Mouse (Mus musculus): ENCODE results near the gene Lrrc4. TPM values are rescaled to one million over a fixed set of nuclear protein-coding genes. Genes with fewer than 3 reads are reported as not detected.

Lrrc4 gene
- polyA plus RNA-seq, 2 experiments, result 0.61 to 0.99 TPM

DNA sequence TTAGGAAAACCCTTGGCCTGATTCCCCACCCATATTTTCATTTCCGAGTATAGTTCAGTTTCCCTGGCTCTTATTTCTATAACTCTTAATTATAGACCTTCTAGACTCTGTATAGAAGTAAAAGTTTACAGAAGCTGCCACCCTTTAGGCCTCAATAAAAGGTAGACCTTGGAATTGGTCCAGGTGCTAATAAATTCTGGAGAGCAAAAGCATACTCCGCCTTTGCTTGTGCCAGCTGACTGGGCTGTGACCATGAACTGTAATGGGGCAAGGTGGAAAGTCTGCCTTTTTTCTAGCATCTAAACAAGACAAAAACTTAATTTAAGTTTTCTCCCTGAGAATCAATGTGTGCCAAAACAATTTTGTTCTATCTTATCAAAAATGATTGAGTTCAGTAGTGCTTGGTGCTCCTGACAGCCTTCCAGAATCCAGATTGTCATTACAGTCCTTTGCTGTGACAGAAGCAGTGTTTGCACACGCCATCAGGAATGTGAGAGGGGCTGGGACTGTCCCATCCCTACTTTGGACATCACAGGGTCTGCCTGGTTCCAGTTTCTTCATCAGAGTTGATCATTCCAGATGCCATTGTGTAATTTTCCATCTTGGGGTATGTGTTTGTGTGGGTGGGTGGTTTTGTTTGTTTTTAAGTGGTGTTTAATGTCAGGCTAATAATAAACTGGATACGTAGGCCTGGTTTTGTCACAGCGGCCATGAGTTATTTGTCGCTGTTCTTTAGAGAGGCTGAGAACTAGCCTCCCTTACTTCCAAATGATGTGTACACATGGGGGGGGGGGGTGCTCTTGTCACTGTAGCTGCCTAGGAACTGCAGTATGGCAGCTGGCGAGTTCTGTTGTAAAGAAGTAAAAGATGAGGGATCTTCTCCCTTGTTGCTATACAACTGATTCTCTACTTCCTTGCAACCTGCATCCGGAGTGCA lies 149.8 kb downstream of the Lrrc4 start:
- 66% methylated on average over 8 of the region's 8 CpGs for WGBS
- no peaks in the 10 kb centered on the region for H3K4me1 ChIP-seq (ENCODE audit: control insufficient read depth, insufficient read depth, low read length)
- H3K27me3 ChIP-seq (ENCODE audit: control insufficient read depth, insufficient read depth, low read length), result no peaks in the 10 kb centered on the region
- TF ChIP-seq POLR2A (IDR thresholded peaks at IDR 0.05; ENCODE audit: borderline replicate concordance, extremely low read depth, insufficient read depth, insufficient read length), result no peak
- DNase-seq (ENCODE audit: low spot score), result peak; percentile 19
- no peak overlapping the region for H3K27ac ChIP-seq (replicated peaks; ENCODE audit: low read depth, low read length)
- H3K4me3 ChIP-seq (replicated peaks; ENCODE audit: low read length), result no peak overlapping the region
- no peak overlapping the region for H3K4me2 ChIP-seq (replicated peaks; ENCODE audit: low read depth, low read length, severe bottlenecking)
- H3K9me3 ChIP-seq (ENCODE audit: control insufficient read depth, low read length), result no peaks in the 10 kb centered on the region
- ATAC-seq (ENCODE audit: low FRiP score, low read depth), result no peak
- H3K9ac ChIP-seq (ENCODE audit: low read depth, low read length, severe bottlenecking), result no peak overlapping the region
- H3K36me3 ChIP-seq (ENCODE audit: control insufficient read depth, insufficient read depth, low read length), result peaks cover 3% of the 10 kb centered on the region; the same call in 1 of the 2 replicates

DNA sequence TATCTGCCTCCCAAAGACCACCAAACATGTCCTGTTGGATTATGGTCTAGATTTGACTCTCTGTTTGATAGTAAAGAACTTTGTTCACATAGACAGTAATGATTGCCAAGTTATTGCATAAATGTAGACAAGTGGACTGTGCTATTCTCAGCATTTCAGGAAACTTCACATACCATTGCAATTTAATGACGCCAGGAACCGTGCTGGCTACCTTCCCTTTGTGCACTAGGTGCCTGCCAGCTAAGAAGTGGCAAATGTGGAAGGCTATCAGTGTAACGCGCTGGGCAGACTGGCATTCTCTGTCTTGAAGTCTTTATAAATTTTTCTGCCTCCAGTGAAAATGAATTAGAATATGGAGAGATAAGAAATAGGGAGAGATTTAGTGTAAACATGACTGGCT lies 151.0 kb downstream of the Lrrc4 start:
- Histone ChIP-seq H3K9me3 (ENCODE audit: control insufficient read depth, low read length) (no peaks in the 10 kb centered on the region), H3K27ac (replicated peaks; ENCODE audit: low read depth, low read length) (no peak overlapping the region), H3K27me3 (ENCODE audit: control insufficient read depth, insufficient read depth, low read length) (no peaks in the 10 kb centered on the region), H3K4me3 (replicated peaks; ENCODE audit: low read length) (no peak overlapping the region), H3K36me3 (ENCODE audit: control insufficient read depth, insufficient read depth, low read length) (peaks cover 3% of the 10 kb centered on the region; the same call in 1 of the 2 replicates), H3K4me1 (ENCODE audit: control insufficient read depth, insufficient read depth, low read length) (no peaks in the 10 kb centered on the region), H3K9ac (ENCODE audit: low read depth, low read length, severe bottlenecking) (no peak overlapping the region), H3K4me2 (replicated peaks; ENCODE audit: low read depth, low read length, severe bottlenecking) (no peak overlapping the region)
- ATAC-seq (ENCODE audit: low FRiP score, low read depth) (no peak), DNase-seq (ENCODE audit: low spot score) (no peak)
- 67% methylated on average over 4 of the region's 4 CpGs for WGBS
- no peak for TF ChIP-seq POLR2A (IDR thresholded peaks at IDR 0.05; ENCODE audit: borderline replicate concordance, extremely low read depth, insufficient read depth, insufficient read length)

DNA sequence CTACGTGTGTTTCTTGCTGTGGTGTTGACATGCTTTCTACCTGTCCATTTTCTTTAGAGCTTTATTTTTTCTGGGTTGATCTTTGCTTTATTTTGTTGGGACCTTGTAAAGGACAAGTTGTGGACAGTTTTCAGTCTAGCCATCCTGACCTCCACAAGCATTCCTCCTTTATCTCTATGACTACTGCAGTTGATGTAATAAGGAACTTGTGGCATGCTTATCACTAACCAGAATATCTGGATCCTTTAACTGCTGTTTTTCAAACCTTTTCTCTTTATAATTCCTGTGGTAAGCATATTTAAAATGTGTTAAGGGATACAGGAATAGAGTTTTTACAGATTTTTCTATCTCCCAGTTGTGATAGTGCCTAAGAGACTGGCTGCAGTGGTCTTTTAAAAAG lies 152.7 kb downstream of the Lrrc4 start:
- Histone ChIP-seq H3K27ac (replicated peaks; ENCODE audit: low read depth, low read length) (no peak overlapping the region), H3K4me2 (replicated peaks; ENCODE audit: low read depth, low read length, severe bottlenecking) (no peak overlapping the region), H3K9me3 (ENCODE audit: control insufficient read depth, low read length) (no peaks in the 10 kb centered on the region), H3K9ac (ENCODE audit: low read depth, low read length, severe bottlenecking) (no peak overlapping the region), H3K36me3 (ENCODE audit: control insufficient read depth, insufficient read depth, low read length) (peaks cover 3% of the 10 kb centered on the region; the same call in 1 of the 2 replicates), H3K4me3 (replicated peaks; ENCODE audit: low read length) (no peak overlapping the region), H3K27me3 (ENCODE audit: control insufficient read depth, insufficient read depth, low read length) (no peaks in the 10 kb centered on the region), H3K4me1 (ENCODE audit: control insufficient read depth, insufficient read depth, low read length) (no peaks in the 10 kb centered on the region)
- no peak for ATAC-seq (ENCODE audit: low FRiP score, low read depth)
- no peak for DNase-seq (ENCODE audit: low spot score)
- 93% methylated on average over 1 of the region's 1 CpGs for WGBS
- no peak for TF ChIP-seq POLR2A (IDR thresholded peaks at IDR 0.05; ENCODE audit: borderline replicate concordance, extremely low read depth, insufficient read depth, insufficient read length)

DNA sequence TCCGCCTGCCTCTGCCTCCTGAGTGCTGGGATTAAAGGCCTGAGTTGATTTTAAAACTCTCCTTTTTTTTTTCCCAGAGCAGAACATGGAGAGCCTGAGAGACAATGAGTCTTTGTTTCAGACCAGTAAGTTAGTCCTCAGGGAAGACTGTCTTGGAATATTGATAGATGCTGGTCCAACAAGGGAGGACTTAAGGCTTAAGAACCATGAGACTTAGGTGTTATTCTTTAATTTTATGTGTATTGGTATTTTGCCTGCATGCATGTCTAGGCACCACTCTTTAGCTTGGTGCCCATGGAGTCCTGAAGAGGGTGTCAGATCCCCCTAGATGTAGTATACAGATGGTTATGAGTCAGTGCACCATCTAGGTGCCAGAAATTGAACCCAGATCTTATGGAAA lies 156.9 kb downstream of the Lrrc4 start:
- TF ChIP-seq POLR2A (IDR thresholded peaks at IDR 0.05; ENCODE audit: borderline replicate concordance, extremely low read depth, insufficient read depth, insufficient read length), result no peak
- ATAC-seq (ENCODE audit: low FRiP score, low read depth) (no peak), DNase-seq (ENCODE audit: low spot score) (no peak)
- no peaks in the 10 kb centered on the region for H3K27me3 ChIP-seq (ENCODE audit: control insufficient read depth, insufficient read depth, low read length)
- H3K4me2 ChIP-seq (replicated peaks; ENCODE audit: low read depth, low read length, severe bottlenecking), result no peak overlapping the region
- H3K9ac ChIP-seq (ENCODE audit: low read depth, low read length, severe bottlenecking), result no peak overlapping the region
- H3K36me3 ChIP-seq (ENCODE audit: control insufficient read depth, insufficient read depth, low read length), result peaks cover 3% of the 10 kb centered on the region; the same call in 1 of the 2 replicates
- no peaks in the 10 kb centered on the region for H3K9me3 ChIP-seq (ENCODE audit: control insufficient read depth, low read length)
- H3K4me1 ChIP-seq (ENCODE audit: control insufficient read depth, insufficient read depth, low read length), result no peaks in the 10 kb centered on the region
- WGBS, result 97% methylated on average over 1 of the region's 1 CpGs
- H3K27ac ChIP-seq (replicated peaks; ENCODE audit: low read depth, low read length), result no peak overlapping the region
- no peak overlapping the region for H3K4me3 ChIP-seq (replicated peaks; ENCODE audit: low read length)

DNA sequence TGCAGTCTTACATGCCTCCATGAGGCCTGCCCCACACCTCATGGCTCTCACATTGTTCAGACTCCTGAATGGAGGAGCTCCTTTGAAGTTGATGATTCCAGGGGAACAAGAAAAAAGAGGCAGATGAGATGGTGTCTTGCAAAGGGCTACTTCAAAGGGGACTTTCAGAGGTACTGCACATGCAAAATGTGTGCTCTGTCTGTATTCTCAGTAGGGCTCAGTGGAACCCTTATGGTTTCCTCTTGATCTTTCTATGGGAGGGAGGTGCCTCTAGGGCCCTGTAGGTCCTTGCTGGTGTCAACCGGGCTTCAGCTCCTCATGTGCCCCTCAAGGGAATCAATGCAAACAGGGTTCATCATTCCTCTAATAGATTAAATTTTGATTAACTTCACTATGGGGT lies 159.2 kb downstream of the Lrrc4 start:
- H3K36me3 ChIP-seq (ENCODE audit: control insufficient read depth, insufficient read depth, low read length), result peaks cover 7% of the 10 kb centered on the region; the same call in 1 of the 2 replicates
- no peaks in the 10 kb centered on the region for H3K4me1 ChIP-seq (ENCODE audit: control insufficient read depth, insufficient read depth, low read length)
- H3K27ac ChIP-seq (replicated peaks; ENCODE audit: low read depth, low read length), result no peak overlapping the region
- no peaks in the 10 kb centered on the region for H3K27me3 ChIP-seq (ENCODE audit: control insufficient read depth, insufficient read depth, low read length)
- ATAC-seq (ENCODE audit: low FRiP score, low read depth), result no peak
- DNase-seq (ENCODE audit: low spot score), result no peak
- no peak for TF ChIP-seq POLR2A (IDR thresholded peaks at IDR 0.05; ENCODE audit: borderline replicate concordance, extremely low read depth, insufficient read depth, insufficient read length)
- 56% methylated on average over 1 of the region's 1 CpGs for WGBS
- no peak overlapping the region for H3K4me2 ChIP-seq (replicated peaks; ENCODE audit: low read depth, low read length, severe bottlenecking)
- no peaks in the 10 kb centered on the region for H3K9me3 ChIP-seq (ENCODE audit: control insufficient read depth, low read length)
- H3K4me3 ChIP-seq (replicated peaks; ENCODE audit: low read length), result no peak overlapping the region
- no peak overlapping the region for H3K9ac ChIP-seq (ENCODE audit: low read depth, low read length, severe bottlenecking)

Data from limb, embryonic 14.5 days (tissue).